Mouse (Mus musculus): ENCODE measurements around the gene Hipk3. TPM values are rescaled to one million over a fixed set of nuclear protein-coding genes. Genes with fewer than 3 reads are reported as not detected.

Gene Hipk3
- polyA plus RNA-seq, 1 experiment from 2014 or later = 7.2 TPM

GRCm38 (mm10) chr2:104494801-104495185, 547 bp upstream of the Hipk3 start:
- peaks cover 20% of the 10 kb centered on the region for H3K4me1 ChIP-seq
- peak overlapping the region; percentile 97 for H3K27ac ChIP-seq (replicated peaks)
- ATAC-seq (ENCODE audit: low FRiP score) = no peak
- peak overlapping the region; percentile 76 for H3K4me3 ChIP-seq (replicated peaks)
- H3K9ac ChIP-seq (replicated peaks) = peak overlapping the region; percentile 94
- 0 out of 2 replicates have a peak, but pooled peaks cover 2% of the 10 kb centered on the region for H3K27me3 ChIP-seq (replicated peaks)
- WGBS = 11% methylated on average over 9 of the region's 9 CpGs
- no peaks in the 10 kb centered on the region for H3K9me3 ChIP-seq (replicated peaks)
- no peaks in the 10 kb centered on the region for H3K36me3 ChIP-seq
- peak overlapping the region; percentile 66 for H3K4me2 ChIP-seq

GRCm38 (mm10) chr2:104493021-104493950, 960 bp downstream of the Hipk3 start:
- ATAC-seq (ENCODE audit: low FRiP score) = peak; percentile 83
- H3K27me3 ChIP-seq (replicated peaks) = 0 out of 2 replicates have a peak, but pooled peaks cover 2% of the 10 kb centered on the region
- H3K9ac ChIP-seq (replicated peaks) = peak overlapping the region; percentile 94
- no peaks in the 10 kb centered on the region for H3K9me3 ChIP-seq (replicated peaks)
- peak overlapping the region; percentile 66 for H3K4me2 ChIP-seq
- peak overlapping the region; percentile 97 for H3K27ac ChIP-seq (replicated peaks)
- peaks cover 25% of the 10 kb centered on the region for H3K4me1 ChIP-seq
- WGBS = under 1% methylated on average over 99 of the region's 99 CpGs
- H3K36me3 ChIP-seq = no peaks in the 10 kb centered on the region
- peak overlapping the region; percentile 76 for H3K4me3 ChIP-seq (replicated peaks)

GRCm38 (mm10) chr2:104491221-104491795, 2.9 kb downstream of the Hipk3 start:
- H3K27ac ChIP-seq (replicated peaks) = no peak overlapping the region
- no peak for ATAC-seq (ENCODE audit: low FRiP score)
- 36% methylated on average over 2 of the region's 2 CpGs for WGBS

GRCm38 (mm10) chr2:104490761-104491160, 3.5 kb downstream of the Hipk3 start:
- no peaks in the 10 kb centered on the region for H3K27me3 ChIP-seq (replicated peaks)
- no peak overlapping the region for H3K27ac ChIP-seq (replicated peaks)
- no peak overlapping the region for H3K4me2 ChIP-seq
- no peaks in the 10 kb centered on the region for H3K9me3 ChIP-seq (replicated peaks)
- no peak overlapping the region for H3K4me3 ChIP-seq (replicated peaks)
- ATAC-seq (ENCODE audit: low FRiP score) = no peak
- WGBS = 59% methylated on average over 2 of the region's 2 CpGs
- H3K9ac ChIP-seq (replicated peaks) = no peak overlapping the region
- H3K4me1 ChIP-seq = peaks cover 25% of the 10 kb centered on the region
- no peaks in the 10 kb centered on the region for H3K36me3 ChIP-seq

More at GRCm38 (mm10) chr2:104491221-104491795, 2.9 kb downstream of the Hipk3 start:
- Histone ChIP-seq H3K36me3 (no peaks in the 10 kb centered on the region), H3K9me3 (replicated peaks) (no peaks in the 10 kb centered on the region), H3K4me3 (replicated peaks) (no peak overlapping the region), H3K4me1 (peaks cover 25% of the 10 kb centered on the region), H3K4me2 (peak overlapping the region; percentile 29), H3K9ac (replicated peaks) (no peak overlapping the region), H3K27me3 (replicated peaks) (no peaks in the 10 kb centered on the region)

GRCm38 (mm10) chr2:104489851-104490250, 4.4 kb downstream of the Hipk3 start:
- ATAC-seq (ENCODE audit: low FRiP score) = no peak

GRCm38 (mm10) chr2:104484438-104484837, 9.8 kb downstream of the Hipk3 start:
- H3K27me3 ChIP-seq (replicated peaks) = no peaks in the 10 kb centered on the region
- H3K27ac ChIP-seq (replicated peaks) = no peak overlapping the region
- no peak overlapping the region for H3K4me2 ChIP-seq
- no peak overlapping the region for H3K9ac ChIP-seq (replicated peaks)
- 18% methylated on average over 5 of the region's 5 CpGs for WGBS
- no peaks in the 10 kb centered on the region for H3K9me3 ChIP-seq (replicated peaks)
- H3K4me1 ChIP-seq = peaks cover 9% of the 10 kb centered on the region; the same call in 1 of the 2 replicates
- ATAC-seq (ENCODE audit: low FRiP score) = 0 out of 2 replicates have a peak, but pooled peaks have one; percentile 31
- no peak overlapping the region for H3K4me3 ChIP-seq (replicated peaks)
- H3K36me3 ChIP-seq = no peaks in the 10 kb centered on the region

More at GRCm38 (mm10) chr2:104489851-104490250, 4.4 kb downstream of the Hipk3 start:
- H3K36me3 ChIP-seq = no peaks in the 10 kb centered on the region
- no peak overlapping the region for H3K4me3 ChIP-seq (replicated peaks)
- 90% methylated on average over 2 of the region's 2 CpGs for WGBS
- no peaks in the 10 kb centered on the region for H3K27me3 ChIP-seq (replicated peaks)
- no peak overlapping the region for H3K4me2 ChIP-seq
- no peak overlapping the region for H3K9ac ChIP-seq (replicated peaks)
- no peak overlapping the region for H3K27ac ChIP-seq (replicated peaks)
- peaks cover 21% of the 10 kb centered on the region for H3K4me1 ChIP-seq
- H3K9me3 ChIP-seq (replicated peaks) = no peaks in the 10 kb centered on the region

GRCm38 (mm10) chr2:104482156-104482555, 12.1 kb downstream of the Hipk3 start:
- no peak overlapping the region for H3K9ac ChIP-seq (replicated peaks)
- no peak overlapping the region for H3K4me3 ChIP-seq (replicated peaks)
- no peak for ATAC-seq (ENCODE audit: low FRiP score)
- H3K27ac ChIP-seq (replicated peaks) = no peak overlapping the region
- H3K4me2 ChIP-seq = no peak overlapping the region
- H3K36me3 ChIP-seq = no peaks in the 10 kb centered on the region
- H3K9me3 ChIP-seq (replicated peaks) = no peaks in the 10 kb centered on the region
- peaks cover 8% of the 10 kb centered on the region; the same call in 1 of the 2 replicates for H3K4me1 ChIP-seq
- H3K27me3 ChIP-seq (replicated peaks) = no peaks in the 10 kb centered on the region

GRCm38 (mm10) chr2:104479054-104479453, 15.2 kb downstream of the Hipk3 start:
- Histone ChIP-seq H3K9ac (replicated peaks) (no peak overlapping the region), H3K36me3 (no peaks in the 10 kb centered on the region), H3K9me3 (replicated peaks) (no peaks in the 10 kb centered on the region), H3K4me1 (no peaks in the 10 kb centered on the region; the same call in 1 of the 2 replicates), H3K27ac (replicated peaks) (no peak overlapping the region), H3K4me3 (replicated peaks) (no peak overlapping the region), H3K4me2 (no peak overlapping the region), H3K27me3 (replicated peaks) (no peaks in the 10 kb centered on the region)
- ATAC-seq (ENCODE audit: low FRiP score) = no peak
- WGBS = 85% methylated on average over 4 of the region's 4 CpGs

- no peaks in the 10 kb centered on the region for H3K36me3 ChIP-seq
- H3K27me3 ChIP-seq (replicated peaks) = no peaks in the 10 kb centered on the region
- no peak overlapping the region for H3K4me3 ChIP-seq (replicated peaks)
- 61% methylated on average over 2 of the region's 2 CpGs for WGBS
- H3K9me3 ChIP-seq (replicated peaks) = no peaks in the 10 kb centered on the region
- H3K4me2 ChIP-seq = no peak overlapping the region
- no peak overlapping the region for H3K27ac ChIP-seq (replicated peaks)
- no peak for ATAC-seq (ENCODE audit: low FRiP score)
- H3K4me1 ChIP-seq = peaks cover under 1% of the 10 kb centered on the region; the same call in 1 of the 2 replicates
- H3K9ac ChIP-seq (replicated peaks) = no peak overlapping the region
Observed at GRCm38 (mm10) chr2:104477398-104478015, 16.7 kb downstream of the Hipk3 start.

GRCm38 (mm10) chr2:104472056-104472455, 22.2 kb downstream of the Hipk3 start:
- Histone ChIP-seq H3K27me3 (replicated peaks) (no peaks in the 10 kb centered on the region), H3K4me1 (peaks cover 10% of the 10 kb centered on the region), H3K4me2 (no peak overlapping the region), H3K4me3 (replicated peaks) (no peak overlapping the region), H3K36me3 (no peaks in the 10 kb centered on the region), H3K27ac (replicated peaks) (peak overlapping the region; percentile 37; the same call in 1 of the 2 replicates), H3K9me3 (replicated peaks) (no peaks in the 10 kb centered on the region), H3K9ac (replicated peaks) (no peak overlapping the region)
- no peak for ATAC-seq (ENCODE audit: low FRiP score)
- 62% methylated on average over 6 of the region's 6 CpGs for WGBS

- Histone ChIP-seq H3K27me3 (replicated peaks) (no peaks in the 10 kb centered on the region), H3K27ac (replicated peaks) (no peak overlapping the region), H3K4me1 (peaks cover 12% of the 10 kb centered on the region), H3K9ac (replicated peaks) (no peak overlapping the region), H3K4me2 (no peak overlapping the region), H3K4me3 (replicated peaks) (no peak overlapping the region), H3K9me3 (replicated peaks) (no peaks in the 10 kb centered on the region), H3K36me3 (no peaks in the 10 kb centered on the region)
- ATAC-seq (ENCODE audit: low FRiP score) = no peak
- 93% methylated on average over 16 of the region's 16 CpGs for WGBS
Observed at GRCm38 (mm10) chr2:104471161-104471560, 23.1 kb downstream of the Hipk3 start.
